Mouse (Mus musculus) heart, adult 2 months (tissue): ENCODE data around the gene Pde4d.

Experiments
- CTCF ChIP-seq: fragments of 200-600 bp; IDR thresholded peaks from 2 replicates; pipeline ENCODE4 v1.8.1; 2022; ENCODE audit warnings: antibody characterized with exemption, mild to moderate bottlenecking, moderate library complexity
- EP300 ChIP-seq: fragments of 200-500 bp; IDR thresholded peaks from 2 replicates; pipeline ENCODE4 v1.6.1; 2011; ENCODE audit warnings: low read depth, low read length, control low read depth; ENCODE audit not compliant: insufficient read depth
- POLR2A ChIP-seq: fragments of 200-500 bp; IDR thresholded peaks from 2 replicates; pipeline ENCODE4 v1.6.1; 2011; ENCODE audit warnings: mild to moderate bottlenecking, low read depth, low read length, control low read depth; ENCODE audit not compliant: insufficient read depth

DNA sequence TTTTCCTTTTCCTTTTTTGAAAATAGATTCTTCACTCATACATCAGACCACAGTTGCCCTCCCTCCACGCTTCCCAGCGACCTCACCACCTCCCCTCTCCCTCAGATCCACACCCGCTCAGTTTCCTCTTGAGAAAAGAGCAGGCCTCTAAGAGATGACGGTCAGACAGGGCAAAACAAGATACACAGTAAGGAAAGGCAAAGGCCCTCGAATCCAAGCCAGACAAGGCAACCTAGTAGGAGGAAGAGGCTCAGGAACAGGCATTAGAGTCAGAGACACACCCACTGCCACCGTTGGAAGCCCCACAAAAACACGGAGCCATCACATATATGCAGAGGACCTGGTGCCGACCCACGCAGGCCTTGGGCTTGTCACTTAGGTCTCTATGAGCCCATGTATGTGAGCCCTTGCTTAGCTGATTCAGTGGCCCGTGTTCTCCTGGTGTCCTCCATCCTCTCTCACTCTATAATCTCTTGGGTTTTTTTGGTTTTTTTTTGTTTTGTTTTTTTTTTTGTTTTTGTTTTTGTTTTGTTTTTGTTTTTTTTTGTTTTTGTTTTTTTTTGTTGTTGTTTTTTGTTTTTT is 1097.3 kb downstream of the Pde4d start:
- TF ChIP-seq CTCF = no peak
- no peak for TF ChIP-seq POLR2A
- TF ChIP-seq EP300 = no peak
